Mouse (Mus musculus): ENCODE measurements at regions not wholly inside any gene's neighbourhood (a gene's known extent, or its start where the extent isn't known, plus 50 kb on each side); places are given as distances from the start of the nearest gene placed in this dataset.

DNA sequence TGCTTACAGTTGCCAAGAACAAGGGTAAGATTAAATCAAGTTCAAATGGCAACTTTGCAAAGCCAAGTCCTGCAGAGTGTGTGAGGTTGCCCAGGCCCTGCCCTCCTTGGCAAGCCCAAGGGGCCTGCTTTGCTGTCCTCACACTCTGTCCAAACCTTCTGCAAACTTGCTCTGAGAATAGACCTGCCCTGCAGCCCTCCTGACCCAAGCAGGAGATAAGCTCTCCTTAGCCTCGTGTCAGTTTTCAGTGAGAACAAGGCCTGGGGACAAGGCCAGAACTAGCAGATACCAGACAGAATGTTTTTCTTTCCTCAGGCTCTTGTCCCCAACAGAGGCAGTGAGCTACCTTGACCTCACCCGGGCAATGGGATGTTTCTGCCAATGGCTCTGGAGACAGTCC is 156.7 kb upstream of the Il12b start:
- TF ChIP-seq CTCF (IDR thresholded peaks at IDR 0.05; ENCODE audit: extremely low read depth, insufficient read depth, insufficient read length, insufficient replicate concordance), result no peak
- no peak for TF ChIP-seq POLR2A (IDR thresholded peaks at IDR 0.05; ENCODE audit: low read depth, low read length)

Measured in spleen, adult 2 months (tissue).